ENCODE assay signal across 34 mouse cellular contexts in genomic region chr9:75334440-75334839, GRCm38 (mm10). TPM values are rescaled to one million over a fixed set of nuclear protein-coding genes. Genes with fewer than 3 reads are reported as not detected.
A peak's percentile ranks its signal among the peaks of the same experiment; 100 is the strongest.
DNase-seq lines count a peak whose midpoint lies in the region; ATAC-seq and TF ChIP-seq lines count a peak whose summit lies in the region.
"Had no signal": no experiment of that assay in that cellular context is flagged by ENCODE, and none has a peak within 500 bp of the region (broad histone marks: within the 10 kb centered on the region; RNA-seq: fewer than 3 reads in every experiment).

No protein-coding gene starts in this region.

- no peaks in the 10 kb centered on the region for H3K4me1 ChIP-seq in kidney, postnatal 0 days (replicated peaks; ENCODE audit: insufficient read depth, low read length)
- no peaks in the 10 kb centered on the region for H3K4me1 ChIP-seq in lung, postnatal 0 days (ENCODE audit: insufficient read depth, low read depth, low read length)
- no peaks in the 10 kb centered on the region for H3K4me1 ChIP-seq in stomach, postnatal 0 days (replicated peaks; ENCODE audit: control insufficient read depth, insufficient read depth)
- no peaks in the 10 kb centered on the region for H3K4me1 ChIP-seq in forebrain, embryonic 13.5 days
- no peaks in the 10 kb centered on the region for H3K4me1 ChIP-seq in hindbrain, embryonic 12.5 days
- H3K4me1 ChIP-seq: embryonic facial prominence, embryonic 12.5 days; heart, embryonic 12.5 days; limb, embryonic 15.5 days; midbrain, embryonic 10.5 days had no signal

- DNase-seq in kidney, postnatal 0 days (ENCODE audit: low spot score), result no peak
- DNase-seq in kidney, postnatal 4 days, result no peak
- no peak for DNase-seq in lung, postnatal 0 days (ENCODE audit: low spot score)
- DNase-seq in lung, postnatal 14 days, result no peak
- peak; percentile 55 for DNase-seq in R1 (ENCODE audit: low read depth, low spot score)
- no peak for DNase-seq in stomach, postnatal 0 days (ENCODE audit: low spot score)
- DNase-seq: adrenal gland, adult 2 months; B cell, adult 2 months; cerebellum, adult 11 months; cerebellum, postnatal 14 days; gastrocnemius, postnatal 10 days; heart, postnatal 10 days; kidney, adult 8-10 months; kidney, postnatal 14 days; left cerebral cortex, postnatal 4 days; lung, adult 18-20 months; lung, postnatal 4 days; right cerebral cortex, adult 18-20 months; right cerebral cortex, postnatal 4 days; thymus, adult 2 months; thymus, postnatal 4 days had no signal

- no peaks in the 10 kb centered on the region for H3K9me3 ChIP-seq in kidney, postnatal 0 days (replicated peaks; ENCODE audit: low read length)
- H3K9me3 ChIP-seq in lung, postnatal 0 days (ENCODE audit: low read length), result no peaks in the 10 kb centered on the region
- H3K9me3 ChIP-seq in stomach, postnatal 0 days (ENCODE audit: control insufficient read depth, low read length), result no peaks in the 10 kb centered on the region
- no peaks in the 10 kb centered on the region for H3K9me3 ChIP-seq in forebrain, embryonic 13.5 days (replicated peaks)
- no peaks in the 10 kb centered on the region for H3K9me3 ChIP-seq in hindbrain, embryonic 12.5 days (replicated peaks)
- H3K9me3 ChIP-seq: embryonic facial prominence, embryonic 12.5 days; heart, embryonic 12.5 days; limb, embryonic 15.5 days; midbrain, embryonic 10.5 days had no signal

- no peak overlapping the region for H3K27ac ChIP-seq in kidney, postnatal 0 days
- H3K27ac ChIP-seq in lung, postnatal 0 days (ENCODE audit: low read length), result no peak overlapping the region
- H3K27ac ChIP-seq in stomach, postnatal 0 days (replicated peaks), result no peak overlapping the region
- no peak overlapping the region for H3K27ac ChIP-seq in forebrain, embryonic 13.5 days
- no peak overlapping the region for H3K27ac ChIP-seq in hindbrain, embryonic 12.5 days
- H3K27ac ChIP-seq: limb, embryonic 15.5 days; midbrain, embryonic 10.5 days had no signal

- no peak for ATAC-seq in kidney, postnatal 0 days (replicated peaks; ENCODE audit: low FRiP score, low read depth)
- no peak for ATAC-seq in lung, postnatal 0 days
- ATAC-seq in stomach, postnatal 0 days (ENCODE audit: low FRiP score, low TSS enrichment), result no peak
- no peak for ATAC-seq in forebrain, embryonic 13.5 days
- no peak for ATAC-seq in hindbrain, embryonic 12.5 days (ENCODE audit: low FRiP score)
- ATAC-seq: inflammation-experienced regulatory T-cells, adult 6 months had no signal

- 86% methylated on average over 4 of the region's 4 CpGs for WGBS in kidney, postnatal 0 days
- WGBS in lung, postnatal 0 days, result 69% methylated on average over 4 of the region's 4 CpGs
- 75% methylated on average over 4 of the region's 4 CpGs for WGBS in stomach, postnatal 0 days
- 87% methylated on average over 4 of the region's 4 CpGs for WGBS in forebrain, embryonic 13.5 days
- 89% methylated on average over 4 of the region's 4 CpGs for WGBS in hindbrain, embryonic 12.5 days

- H3K4me2 ChIP-seq in kidney, postnatal 0 days (ENCODE audit: low read length), result no peak overlapping the region
- H3K4me2 ChIP-seq in lung, postnatal 0 days (replicated peaks; ENCODE audit: low read depth, low read length), result no peak overlapping the region
- H3K4me2 ChIP-seq in stomach, postnatal 0 days (replicated peaks; ENCODE audit: low read depth), result no peak overlapping the region
- H3K4me2 ChIP-seq in forebrain, embryonic 13.5 days, result no peak overlapping the region
- H3K4me2 ChIP-seq in hindbrain, embryonic 12.5 days (replicated peaks), result no peak overlapping the region
- H3K4me2 ChIP-seq: embryonic facial prominence, embryonic 12.5 days; heart, embryonic 12.5 days; limb, embryonic 15.5 days had no signal

- peak; percentile 23; the same call in 1 of the 2 replicates for TF ChIP-seq CTCF in kidney, postnatal 0 days (IDR thresholded peaks at IDR 0.05; ENCODE audit: low read depth)
- TF ChIP-seq CTCF in lung, postnatal 0 days (IDR thresholded peaks at IDR 0.05), result peak; percentile 27
- peak; percentile 32 for TF ChIP-seq CTCF in stomach, postnatal 0 days (IDR thresholded peaks at IDR 0.05; ENCODE audit: low read depth)

- no peak overlapping the region for H3K9ac ChIP-seq in kidney, postnatal 0 days (ENCODE audit: low read depth, low read length)
- H3K9ac ChIP-seq in lung, postnatal 0 days (replicated peaks; ENCODE audit: low read depth), result no peak overlapping the region
- no peak overlapping the region for H3K9ac ChIP-seq in stomach, postnatal 0 days (ENCODE audit: low read length)
- H3K9ac ChIP-seq in forebrain, embryonic 13.5 days, result no peak overlapping the region
- H3K9ac ChIP-seq in hindbrain, embryonic 12.5 days, result no peak overlapping the region
- H3K9ac ChIP-seq: embryonic facial prominence, embryonic 12.5 days; heart, embryonic 12.5 days; limb, embryonic 15.5 days had no signal

- no peaks in the 10 kb centered on the region for H3K27me3 ChIP-seq in kidney, postnatal 0 days (ENCODE audit: insufficient read depth, low read length)
- H3K27me3 ChIP-seq in lung, postnatal 0 days (replicated peaks; ENCODE audit: insufficient read depth, low read length), result no peaks in the 10 kb centered on the region
- no peaks in the 10 kb centered on the region for H3K27me3 ChIP-seq in stomach, postnatal 0 days (ENCODE audit: control insufficient read depth, insufficient read depth, low read length)
- no peaks in the 10 kb centered on the region for H3K27me3 ChIP-seq in forebrain, embryonic 13.5 days
- no peaks in the 10 kb centered on the region for H3K27me3 ChIP-seq in hindbrain, embryonic 12.5 days
- H3K27me3 ChIP-seq: CH12.LX; embryonic facial prominence, embryonic 12.5 days; heart, embryonic 12.5 days; limb, embryonic 15.5 days had no signal

- H3K36me3 ChIP-seq in kidney, postnatal 0 days (ENCODE audit: insufficient read depth, low read length), result peaks cover 33% of the 10 kb centered on the region
- peaks cover 5% of the 10 kb centered on the region; the same call in 1 of the 2 replicates for H3K36me3 ChIP-seq in lung, postnatal 0 days (ENCODE audit: insufficient read depth, low read length)
- H3K36me3 ChIP-seq in stomach, postnatal 0 days (ENCODE audit: control insufficient read depth, insufficient read depth, low read length), result peaks cover 24% of the 10 kb centered on the region
- peaks cover 91% of the 10 kb centered on the region for H3K36me3 ChIP-seq in forebrain, embryonic 13.5 days (ENCODE audit: poor library complexity, severe bottlenecking)
- peaks cover 68% of the 10 kb centered on the region for H3K36me3 ChIP-seq in hindbrain, embryonic 12.5 days

- H3K4me3 ChIP-seq in kidney, postnatal 0 days (replicated peaks; ENCODE audit: low read depth, low read length), result no peak overlapping the region
- H3K4me3 ChIP-seq in lung, postnatal 0 days (ENCODE audit: low read depth, low read length), result no peak overlapping the region
- no peak overlapping the region for H3K4me3 ChIP-seq in stomach, postnatal 0 days (ENCODE audit: low read depth, low read length)
- no peak overlapping the region for H3K4me3 ChIP-seq in forebrain, embryonic 13.5 days
- no peak overlapping the region for H3K4me3 ChIP-seq in hindbrain, embryonic 12.5 days
- H3K4me3 ChIP-seq: embryonic facial prominence, embryonic 12.5 days; heart, embryonic 12.5 days; limb, embryonic 15.5 days; midbrain, embryonic 10.5 days had no signal

- TF ChIP-seq EP300 in lung, postnatal 0 days (IDR thresholded peaks at IDR 0.05), result no peak
- TF ChIP-seq EP300 in stomach, postnatal 0 days (optimal IDR thresholded peaks at IDR 0.05), result no peak

RNA-seq across cellular contexts. Expression of gene Bcl2l10, which starts 13.1 kb away (rescaled TPM):
- polyA plus RNA-seq in kidney, postnatal 0 days (2015; fragmentation: Nextera tagmentation; extraction: Ambion mirVana), result not detected in 2 replicates
- 0.11 and 0.13 TPM in 2 replicates for polyA plus RNA-seq in lung, postnatal 0 days (2015; fragmentation: Nextera tagmentation; extraction: Ambion mirVana)
- polyA plus RNA-seq in stomach, postnatal 0 days (2015; fragmentation: Nextera tagmentation; extraction: Ambion mirVana), result not detected in 2 replicates
- polyA plus RNA-seq in forebrain, embryonic 13.5 days (2015; fragmentation: Nextera tagmentation; extraction: Ambion mirVana), result not detected in 2 replicates
- not detected in 2 replicates for polyA plus RNA-seq in hindbrain, embryonic 12.5 days (2016; fragmentation: Nextera tagmentation; extraction: Ambion mirVana)
- polyA plus RNA-seq: embryonic facial prominence, embryonic 12.5 days; forebrain, embryonic 11.5 days; heart, embryonic 12.5 days; hindbrain, embryonic 11.5 days; inflammation-experienced regulatory T-cells, adult 6 months; limb, embryonic 15.5 days; midbrain, embryonic 10.5 days; midbrain, postnatal 0 days; neural tube, embryonic 14.5 days; stomach, embryonic 14.5 days; thymus, adult 2 months had no signal

RNA-seq across cellular contexts. Expression of gene Gnb5, which starts 28.4 kb away (rescaled TPM):
- polyA plus RNA-seq in kidney, postnatal 0 days (2015; fragmentation: Nextera tagmentation; extraction: Ambion mirVana), result 35.0 and 37.6 TPM in 2 replicates
- polyA plus RNA-seq in lung, postnatal 0 days (2015; fragmentation: Nextera tagmentation; extraction: Ambion mirVana), result 10.7 and 11.5 TPM in 2 replicates
- polyA plus RNA-seq in stomach, postnatal 0 days (2015; fragmentation: Nextera tagmentation; extraction: Ambion mirVana), result 16.1 and 17.5 TPM in 2 replicates
- 36.2 and 37.9 TPM in 2 replicates for polyA plus RNA-seq in forebrain, embryonic 13.5 days (2015; fragmentation: Nextera tagmentation; extraction: Ambion mirVana)
- 33.4 and 35.3 TPM in 2 replicates for polyA plus RNA-seq in hindbrain, embryonic 12.5 days (2016; fragmentation: Nextera tagmentation; extraction: Ambion mirVana)
